Mouse (Mus musculus) CH12.LX (cell line): Measurements from ENCODE around the gene Arhgap44. TPM values are rescaled to one million over a fixed set of nuclear protein-coding genes. Genes with fewer than 3 reads are reported as not detected.

ENCODE experiments used
- DNase-seq: peaks from one replicate; pipeline ENCODE4 v3.0.0-alpha.2; 2013; ENCODE audit errors: extremely low read depth
- H3K27ac ChIP-seq: 2 replicates; pipeline ENCODE4 v1.5.1; 2012; ENCODE audit warnings: low read depth, mild to moderate bottlenecking, control low read depth, moderate library complexity; ENCODE audit not compliant: insufficient read depth
- H3K27me3 ChIP-seq: replicated peaks from 2 replicates; pipeline ENCODE3; 2012; ENCODE audit warnings: inconsistent platforms
- H3K36me3 ChIP-seq, 2 experiments: replicated peaks in 1 of 2; 2 replicates each; pipeline versions ENCODE3 to v1.6.1; 2012; ENCODE audit warnings: inconsistent platforms in 1 of 2, low read length in 1 of 2, mild to moderate bottlenecking in 1 of 2, mixed read lengths in 1 of 2, moderate library complexity in 1 of 2; ENCODE audit not compliant: control insufficient read depth in 1 of 2, insufficient read depth in 1 of 2
- H3K4me1 ChIP-seq, 2 experiments: 2 replicates each; pipeline ENCODE4 v1.6.1; 2012; ENCODE audit warnings: inconsistent platforms in 1 of 2, moderate library complexity in 1 of 2; ENCODE audit not compliant: insufficient read depth in 2 of 2, control insufficient read depth in 1 of 2
- H3K4me2 ChIP-seq: 2 replicates; pipeline ENCODE4 v1.6.1; 2012; ENCODE audit warnings: low read depth, mild to moderate bottlenecking, control low read depth; ENCODE audit not compliant: poor library complexity, insufficient read depth, severe bottlenecking
- H3K4me3 ChIP-seq, 3 experiments: fragments of 150-350 bp in 1 of 3; sonication (generic) in 1 of 3; replicated peaks in 1 of 3; 2 replicates each; pipeline versions ENCODE3 to v1.5.1; 2011 to 2012; ENCODE audit warnings: low read depth in 2 of 3, low read length in 2 of 3, mild to moderate bottlenecking in 2 of 3, moderate library complexity in 2 of 3, control low read depth in 1 of 3, improper control_type of control experiment in 1 of 3, inconsistent platforms in 1 of 3, mixed read lengths in 1 of 3; ENCODE audit not compliant: poor library complexity in 1 of 3
- H3K79me2 ChIP-seq: replicated peaks from 2 replicates; pipeline ENCODE4 v1.6.1; 2012; ENCODE audit warnings: mild to moderate bottlenecking, moderate library complexity; ENCODE audit not compliant: control insufficient read depth, poor library complexity, insufficient read depth, severe bottlenecking; ENCODE audit errors: extremely low read depth
- H3K9ac ChIP-seq: 2 replicates; pipeline ENCODE4 v1.6.1; 2012; ENCODE audit warnings: low read depth, mild to moderate bottlenecking, control low read depth, moderate library complexity; ENCODE audit not compliant: insufficient read depth
- H3K9me3 ChIP-seq: replicated peaks from 2 replicates; pipeline ENCODE3; 2012; ENCODE audit warnings: low read length, inconsistent platforms, mixed read lengths
- BHLHE40 ChIP-seq: IDR thresholded peaks from 2 replicates; pipeline ENCODE4 v1.6.1; 2011; ENCODE audit warnings: mild to moderate bottlenecking, low read depth, low read length, improper control_type of control experiment
- CHD1 ChIP-seq: IDR thresholded peaks from 2 replicates; pipeline ENCODE4 v1.6.1; 2012; ENCODE audit warnings: low read depth, low read length, improper control_type of control experiment, inconsistent platforms
- CHD2 ChIP-seq: IDR thresholded peaks from 2 replicates; pipeline ENCODE4 v1.6.1; 2011; ENCODE audit warnings: low read length, improper control_type of control experiment
- CTCF ChIP-seq, 2 experiments: IDR thresholded peaks in 1 of 2; conservative IDR thresholded peaks in 1 of 2; 2 replicates each; pipeline ENCODE4 v1.5.1; 2011 to 2012; ENCODE audit warnings: low read depth in 2 of 2, low read length in 2 of 2, improper control_type of control experiment in 1 of 2, inconsistent platforms in 1 of 2, mild to moderate bottlenecking in 1 of 2, moderate library complexity in 1 of 2
- ELF1 ChIP-seq: IDR thresholded peaks from 2 replicates; pipeline ENCODE4 v1.6.1; 2014; ENCODE audit warnings: low read depth, mild to moderate bottlenecking, inconsistent platforms, low read length, improper control_type of control experiment
- EP300 ChIP-seq: IDR thresholded peaks from 2 replicates; pipeline ENCODE4 v1.6.1; 2011; ENCODE audit warnings: low read length, improper control_type of control experiment
- JUN ChIP-seq: IDR thresholded peaks from 2 replicates; pipeline ENCODE4 v1.6.1; 2011; ENCODE audit warnings: low read depth, mild to moderate bottlenecking, low read length, improper control_type of control experiment, moderate library complexity; ENCODE audit not compliant: insufficient read depth
- KAT2A ChIP-seq: IDR thresholded peaks from 2 replicates; pipeline ENCODE4 v1.6.1; 2012; ENCODE audit warnings: low read length, improper control_type of control experiment, inconsistent platforms; ENCODE audit not compliant: insufficient replicate concordance
- MAFK ChIP-seq: IDR thresholded peaks from 2 replicates; pipeline ENCODE4 v1.6.1; 2011; ENCODE audit warnings: low read length, improper control_type of control experiment; ENCODE audit not compliant: insufficient replicate concordance
- MAX ChIP-seq: IDR thresholded peaks from 2 replicates; pipeline ENCODE4 v1.6.1; 2011; ENCODE audit warnings: low read length, improper control_type of control experiment
- MXI1 ChIP-seq: IDR thresholded peaks from 2 replicates; pipeline ENCODE4 v1.6.1; 2011; ENCODE audit warnings: mild to moderate bottlenecking, low read depth, low read length, improper control_type of control experiment
- NRF1 ChIP-seq: IDR thresholded peaks from 2 replicates; pipeline ENCODE4 v1.6.1; 2014; ENCODE audit warnings: low read depth, mild to moderate bottlenecking, inconsistent platforms, low read length, improper control_type of control experiment, moderate library complexity
- RAD21 ChIP-seq: IDR thresholded peaks from 2 replicates; pipeline ENCODE4 v1.6.1; 2011; ENCODE audit warnings: low read depth, mild to moderate bottlenecking, low read length, improper control_type of control experiment, moderate library complexity
- RCOR1 ChIP-seq: conservative IDR thresholded peaks from 2 replicates; pipeline ENCODE4 v1.6.1; 2012; ENCODE audit warnings: low read depth, mild to moderate bottlenecking, inconsistent platforms, low read length, improper control_type of control experiment
- SIN3A ChIP-seq: IDR thresholded peaks from 2 replicates; pipeline ENCODE4 v1.6.1; 2012; ENCODE audit warnings: low read length, improper control_type of control experiment, inconsistent platforms
- SMC3 ChIP-seq: IDR thresholded peaks from 2 replicates; pipeline ENCODE4 v1.6.1; 2011; ENCODE audit warnings: low read depth, low read length, improper control_type of control experiment
- TBP ChIP-seq: conservative IDR thresholded peaks from 2 replicates; pipeline ENCODE4 v1.6.1; 2011; ENCODE audit warnings: low read depth, low read length, improper control_type of control experiment
- TCF12 ChIP-seq: IDR thresholded peaks from 2 replicates; pipeline ENCODE4 v1.6.1; 2014; ENCODE audit warnings: low read depth, mild to moderate bottlenecking, inconsistent platforms, low read length, improper control_type of control experiment
- USF2 ChIP-seq: conservative IDR thresholded peaks from 2 replicates; pipeline ENCODE4 v1.6.1; 2011; ENCODE audit warnings: low read depth, low read length, improper control_type of control experiment
- ZKSCAN1 ChIP-seq: IDR thresholded peaks from 2 replicates; pipeline ENCODE4 v1.6.1; 2012; ENCODE audit warnings: low read depth, inconsistent platforms, low read length, improper control_type of control experiment, borderline replicate concordance
- ZNF384 ChIP-seq: IDR thresholded peaks from 2 replicates; pipeline ENCODE4 v1.6.1; 2012; ENCODE audit warnings: low read depth, low read length, improper control_type of control experiment, inconsistent platforms
- dilution Hi-C: fragments of 300-500 bp; cut with MboI; formaldehyde crosslinking; loops from 2 replicates; pipeline ENCODE4 v1.14.3; 2020; ENCODE audit warnings: low sequenced_read_pairs; ENCODE audit not compliant: extremely low pct_unique_long_range_greater_than_20kb, extremely low pct_ligation_motif_present
- in situ Hi-C: fragments of 300-500 bp; cut with MboI; formaldehyde crosslinking; loops from 3 replicates; pipeline ENCODE4 v1.14.3; 2019; ENCODE audit warnings: low sequenced_read_pairs, low pct_ligation_motif_present, low pct_unique_long_range_greater_than_20kb, mixed read lengths
- polyA plus RNA-seq: library from polyadenylated mRNA; unstranded; fragments of >175 nt; gene quantifications from 2 replicates; pipeline ENCODE4 v1.2.1, GENCODE M21; 2012; ENCODE audit warnings: low read depth; ENCODE audit not compliant: insufficient read length
- total RNA-seq, 2 experiments: library from RNA; depleted of rRNA; stranded (reverse); fragments of 300-350 nt in 1 of 2; fragments of >200 nt in 1 of 2; gene quantifications; 2 replicates each; pipeline ENCODE4 v1.2.3; 2012 to 2014

Gene Arhgap44
- total and polyA plus RNA-seq, 3 experiments = 0.07 TPM; not detected in 2

- dilution Hi-C loops (no loop called here), in situ Hi-C loops (no loop called here)
- no peak overlapping the region for H3K4me2 ChIP-seq
- no peak for DNase-seq
- TF ChIP-seq TBP = no peak
- TF ChIP-seq ZNF384 = no peak
- TF ChIP-seq ELF1 = no peak
- TF ChIP-seq KAT2A = no peak
- no peak for TF ChIP-seq MAX
- TF ChIP-seq SIN3A = no peak
- TF ChIP-seq USF2 = no peak
- TF ChIP-seq RAD21 = no peak
- TF ChIP-seq MAFK = no peak
- no peak for TF ChIP-seq NRF1
- TF ChIP-seq SMC3 = no peak
- no peak for TF ChIP-seq JUN
- no peak for TF ChIP-seq MXI1
- TF ChIP-seq, all 38 proteins: peak for 0
- Histone ChIP-seq H3K27me3 (peaks cover 2% of the 10 kb centered on the region), H3K27ac (no peak overlapping the region), H3K9ac (no peak overlapping the region), H3K9me3 (no peaks in the 10 kb centered on the region), H3K4me3 (no peak overlapping the region), H3K36me3 (no peaks in the 10 kb centered on the region), H3K79me2 (no peaks in the 10 kb centered on the region), H3K4me1 (no peaks in the 10 kb centered on the region)
These were observed 134.7 kb downstream of the Arhgap44 start for GRCm38 (mm10) chr11:65028049-65028448.

DNA sequence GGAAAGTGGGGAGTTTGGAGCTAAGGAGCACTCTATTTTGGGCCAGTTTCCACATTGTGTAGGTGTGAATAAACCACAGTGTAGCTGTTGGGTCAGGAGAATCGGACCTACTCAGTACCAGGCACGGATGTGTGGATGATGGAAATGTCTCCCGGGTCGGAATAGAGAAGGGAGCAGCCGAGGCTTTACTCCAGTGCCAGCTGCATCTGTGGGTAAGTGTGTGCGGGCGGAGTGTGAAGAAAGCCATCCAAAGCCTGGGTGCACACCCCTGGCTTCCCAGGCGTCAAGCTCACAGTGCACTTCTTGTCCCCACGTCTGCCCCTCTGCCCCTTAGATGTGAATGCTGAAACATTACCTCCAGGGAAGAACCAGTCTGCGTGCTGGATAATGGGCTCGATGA is 140.0 kb downstream of the Arhgap44 start:
- TF ChIP-seq CTCF (conservative IDR thresholded peaks at IDR 0.05 in 1 of 2, IDR thresholded peaks at IDR 0.05 in 1 of 2; ENCODE audit: low read depth in 2 of 2, low read length in 2 of 2) (no peak), RCOR1 (no peak), CHD2 (no peak), TCF12 (no peak), ZNF384 (no peak), CHD1 (no peak), BHLHE40 (no peak), MAFK (no peak), ZKSCAN1 (no peak), EP300 (no peak)
- TF ChIP-seq, all 38 proteins: peak for 0
- Histone ChIP-seq H3K27me3 (peaks cover 2% of the 10 kb centered on the region), H3K4me2 (no peak overlapping the region), H3K36me3 (no peaks in the 10 kb centered on the region), H3K9ac (no peak overlapping the region), H3K4me3 (no peak overlapping the region), H3K27ac (no peak overlapping the region), H3K79me2 (no peaks in the 10 kb centered on the region), H3K4me1 (no peaks in the 10 kb centered on the region), H3K9me3 (no peaks in the 10 kb centered on the region)
- dilution Hi-C loops (no loop called here), in situ Hi-C loops (no loop called here)
- no peak for DNase-seq
